Mouse (Mus musculus) neural tube, embryonic 13.5 days (tissue): ENCODE data around the gene Pla2r1. TPM values are rescaled to one million over a fixed set of nuclear protein-coding genes. Genes with fewer than 3 reads are reported as not detected.

Experiments
- polyA plus RNA-seq: library from polyadenylated mRNA; unstranded; fragments of >200 nt; fragmentation: Nextera tagmentation; extraction: Ambion mirVana; gene quantifications from 2 replicates; pipeline ENCODE4 v1.2.1, GENCODE M21; 2015

Gene Pla2r1
- polyA plus RNA-seq, 1 experiment from 2014 or later = 0.80 TPM

Other genes with a start within 250 kb of the Pla2r1 start
- gene Ly75, start 170.0 kb downstream of the Pla2r1 start, polyA plus RNA-seq = 0.81 and 0.96 TPM in 2 replicates
- gene Itgb6, start 169.3 kb upstream of the Pla2r1 start, polyA plus RNA-seq = 0.13 and 0.22 TPM in 2 replicates